7 mouse cellular contexts compared by ENCODE assay signal in genomic region chr10:68089435-68090196, GRCm38 (mm10).
DNase-seq lines count a peak whose midpoint lies in the region; ATAC-seq and TF ChIP-seq lines count a peak whose summit lies in the region.

No protein-coding gene starts in this region.

- H3K4me3 ChIP-seq in midbrain, embryonic 14.5 days (replicated peaks; ENCODE audit: low read depth, low read length): no peak overlapping the region
- no peak overlapping the region for H3K4me3 ChIP-seq in midbrain, embryonic 13.5 days (replicated peaks)
- no peak overlapping the region for H3K4me3 ChIP-seq in bone marrow macrophage, adult 2 months (ENCODE audit: insufficient read depth, low read length)

- WGBS in midbrain, embryonic 14.5 days: 79% methylated on average over 15 of the region's 15 CpGs
- WGBS in midbrain, embryonic 13.5 days: 78% methylated on average over 15 of the region's 15 CpGs

- TF ChIP-seq CTCF in bone marrow macrophage, adult 2 months (IDR thresholded peaks at IDR 0.05; ENCODE audit: low read depth, low read length): peak; percentile 51

- TF ChIP-seq POLR2A in bone marrow macrophage, adult 2 months (IDR thresholded peaks at IDR 0.05; ENCODE audit: borderline replicate concordance, low read depth, low read length): no peak

- no peaks in the 10 kb centered on the region for H3K4me1 ChIP-seq in midbrain, embryonic 14.5 days (ENCODE audit: control insufficient read depth, insufficient read depth, low read length)
- H3K4me1 ChIP-seq in midbrain, embryonic 13.5 days (replicated peaks): no peaks in the 10 kb centered on the region
- H3K4me1 ChIP-seq in bone marrow macrophage, adult 2 months (ENCODE audit: control insufficient read depth, insufficient read depth, low read length): peaks cover 8% of the 10 kb centered on the region

- no peak for ATAC-seq in midbrain, embryonic 14.5 days (ENCODE audit: low FRiP score, low TSS enrichment)
- ATAC-seq in midbrain, embryonic 13.5 days: no peak
- ATAC-seq in hematopoietic stem cell, adult 5-6 weeks (replicated peaks in 1 of 2; ENCODE audit: insufficient read depth in 1 of 2, low FRiP score in 2 of 2, low TSS enrichment in 1 of 2, low read depth in 1 of 2, poor library complexity in 2 of 2, severe bottlenecking in 2 of 2): peak; percentile 62 to 73; a peak in 3 of 4 replicates

- no peak overlapping the region for H3K27ac ChIP-seq in midbrain, embryonic 14.5 days (replicated peaks; ENCODE audit: low read depth, low read length)
- H3K27ac ChIP-seq in midbrain, embryonic 13.5 days: no peak overlapping the region
- H3K27ac ChIP-seq in bone marrow macrophage, adult 2 months (ENCODE audit: insufficient read depth, low read depth, low read length): no peak overlapping the region

- H3K27me3 ChIP-seq in midbrain, embryonic 14.5 days (ENCODE audit: control insufficient read depth, insufficient read depth, low read length): no peaks in the 10 kb centered on the region
- H3K27me3 ChIP-seq in midbrain, embryonic 13.5 days: no peaks in the 10 kb centered on the region

- no peak overlapping the region for H3K9ac ChIP-seq in midbrain, embryonic 14.5 days (replicated peaks; ENCODE audit: low read length)
- H3K9ac ChIP-seq in midbrain, embryonic 13.5 days (replicated peaks): no peak overlapping the region

- peak; percentile 23 for DNase-seq in midbrain, embryonic 14.5 days
- DNase-seq in testis, postnatal 10 days (ENCODE audit: low spot score): peak; percentile 73
- no peak for DNase-seq in spleen, postnatal 4 days (ENCODE audit: low spot score in 2 of 2)
- DNase-seq in ovary, postnatal 14 days (ENCODE audit: low spot score): no peak

- no peak overlapping the region for H3K4me2 ChIP-seq in midbrain, embryonic 14.5 days (ENCODE audit: low read length)
- no peak overlapping the region for H3K4me2 ChIP-seq in midbrain, embryonic 13.5 days (replicated peaks)

- no peaks in the 10 kb centered on the region for H3K9me3 ChIP-seq in midbrain, embryonic 14.5 days (ENCODE audit: control insufficient read depth, low read length)
- no peaks in the 10 kb centered on the region for H3K9me3 ChIP-seq in midbrain, embryonic 13.5 days

- H3K36me3 ChIP-seq in midbrain, embryonic 14.5 days (ENCODE audit: control insufficient read depth, insufficient read depth, low read length): no peaks in the 10 kb centered on the region
- H3K36me3 ChIP-seq in midbrain, embryonic 13.5 days: 0 out of 2 replicates have a peak, but pooled peaks cover 6% of the 10 kb centered on the region

Comparison
In these comparisons a context has a peak if more than half of its experiments do, and no peak if none do; other contexts are left out.
1. ATAC-seq: peak in hematopoietic stem cell, adult 5-6 weeks (2 of 2); none in midbrain, embryonic 14.5 days (single experiment) and midbrain, embryonic 13.5 days (single experiment).
2. DNase-seq: peak in midbrain, embryonic 14.5 days (single experiment) and testis, postnatal 10 days (single experiment); none in spleen, postnatal 4 days (0 of 2) and ovary, postnatal 14 days (single experiment).